Mouse (Mus musculus) layer of hippocampus, postnatal 10 days (tissue): ENCODE results near the gene Sh3glb1. TPM values are rescaled to one million over a fixed set of nuclear protein-coding genes. Genes with fewer than 3 reads are reported as not detected.
"Not testable (repeated sequence)": the region's sequence is repeated elsewhere in the genome, so short reads cannot be mapped to it uniquely, and the experiment has no call there.

Experiments used
- DNase-seq, 2 experiments: peaks; one replicate each; pipeline ENCODE4 v3.0.0; 2021; ENCODE audit warnings: low spot score in 2 of 2
- long read RNA-seq: library from polyadenylated mRNA; stranded (forward); transcript quantifications from one replicate; pipeline ENCODE4 v2.0.0, GENCODE M21; 2023
- total RNA-seq, 2 experiments: library from RNA; stranded (reverse); gene quantifications; 2 replicates each; pipeline ENCODE4 v1.2.3; 2021

Sh3glb1 gene
- 100 to 1,000 TPM; 101 to 110 TPM for total RNA-seq
- long read RNA-seq, full-length matches to known transcripts = 51 of 77 reads
- long read RNA-seq, partial matches to known transcripts = 8 of 77 reads
- long read RNA-seq, other reads (novel, unspliced or antisense) = 18 of 77 reads

GRCm38 (mm10) chr3:144719901-144720747 is at the start of gene Sh3glb1:
Sh3glb1 (minus strand) TSS chr3:144720335.
- DNase-seq = peak; percentile 100

- no peak for DNase-seq
These were observed 45.0 kb upstream of the Sh3glb1 start for GRCm38 (mm10) chr3:144765161-144765560.

- no peak for DNase-seq
These were observed 41.3 kb upstream of the Sh3glb1 start for GRCm38 (mm10) chr3:144761454-144761853.

GRCm38 (mm10) chr3:144760592-144761309 is 40.6 kb upstream of the Sh3glb1 start, which contains the start of gene Clca3a1:
Clca3a1 (minus strand) TSS chr3:144760977.
- DNase-seq = no peak

GRCm38 (mm10) chr3:144759719-144760118 is 39.6 kb upstream of the Sh3glb1 start:
- DNase-seq = no peak

- peak; percentile 20 to 30 for DNase-seq
These were observed 36.0 kb upstream of the Sh3glb1 start for GRCm38 (mm10) chr3:144756103-144756502.

- DNase-seq = no peak
These were observed 33.0 kb upstream of the Sh3glb1 start for GRCm38 (mm10) chr3:144753120-144753519.

- not testable (repeated sequence) for DNase-seq
These were observed 29.2 kb upstream of the Sh3glb1 start for GRCm38 (mm10) chr3:144749062-144749963.

GRCm38 (mm10) chr3:144747706-144748105 is 27.6 kb upstream of the Sh3glb1 start:
- not testable (repeated sequence) for DNase-seq

GRCm38 (mm10) chr3:144738396-144738795 is 18.3 kb upstream of the Sh3glb1 start:
- DNase-seq = not testable (repeated sequence)

GRCm38 (mm10) chr3:144736831-144737230 is 16.7 kb upstream of the Sh3glb1 start:
- peak; percentile 54 to 69 for DNase-seq

- peak; percentile 47 to 65 for DNase-seq
These were observed 3.3 kb upstream of the Sh3glb1 start for GRCm38 (mm10) chr3:144723455-144723854.

GRCm38 (mm10) chr3:144722566-144722965 is 2.4 kb upstream of the Sh3glb1 start:
- DNase-seq = not testable (repeated sequence)

- no peak for DNase-seq
These were observed 1.7 kb upstream of the Sh3glb1 start for GRCm38 (mm10) chr3:144721860-144722256.

GRCm38 (mm10) chr3:144721077-144721859 is 1.1 kb upstream of the Sh3glb1 start:
- no peak for DNase-seq

- peak; percentile 62 to 70 for DNase-seq
These were observed 841 bp downstream of the Sh3glb1 start for GRCm38 (mm10) chr3:144719088-144719900.

- DNase-seq = no peak
These were observed 1.4 kb downstream of the Sh3glb1 start for GRCm38 (mm10) chr3:144718706-144719087.

- no peak for DNase-seq
These were observed 2.3 kb downstream of the Sh3glb1 start for GRCm38 (mm10) chr3:144717835-144718234.

GRCm38 (mm10) chr3:144717121-144717520 is 3.0 kb downstream of the Sh3glb1 start:
- DNase-seq = no peak
